In the genomic region with DNA sequence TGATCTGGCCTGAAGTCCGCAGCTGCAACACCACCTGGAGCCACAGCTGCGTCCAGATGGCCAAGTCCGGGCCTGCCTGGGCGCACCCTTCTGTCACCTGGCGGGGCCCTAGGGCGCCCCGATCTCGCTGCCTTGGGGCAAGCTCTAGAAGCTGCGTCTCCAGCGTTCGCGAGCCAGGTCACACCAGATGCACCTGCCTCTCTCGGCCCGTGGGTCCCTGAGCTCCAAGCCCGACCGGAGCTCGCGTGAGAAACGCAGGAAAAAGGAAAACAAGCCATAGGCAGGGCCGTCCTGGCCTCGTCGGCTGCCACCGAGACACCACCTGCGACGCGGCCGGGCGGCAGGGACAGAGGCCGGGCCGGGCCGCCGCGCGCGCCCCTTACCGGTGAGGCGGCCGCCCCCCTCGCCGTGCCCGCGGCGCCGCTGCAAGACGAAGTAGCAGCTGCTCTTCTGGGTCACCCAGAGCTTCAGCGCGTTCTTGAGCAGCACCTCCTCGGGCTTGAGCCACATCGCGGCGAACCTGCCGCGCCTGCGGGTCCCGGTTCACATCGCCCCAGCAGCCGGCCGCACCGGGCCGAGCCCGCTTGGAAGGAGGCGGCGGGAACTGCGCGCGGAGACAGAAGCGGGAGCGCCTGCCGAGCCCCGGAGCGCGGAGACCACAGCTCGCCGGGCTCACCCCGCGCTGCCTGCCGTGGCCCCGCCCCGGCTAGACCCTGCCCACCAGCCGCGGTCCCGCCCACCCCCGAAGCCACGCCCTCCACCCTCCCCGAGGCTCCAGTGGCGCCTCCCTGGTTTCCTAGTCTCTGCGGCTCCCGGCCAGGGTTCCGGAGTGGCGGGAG, we compare ENCODE assay signal across 8 mouse cellular contexts. TPM values are rescaled to one million over a fixed set of nuclear protein-coding genes. Genes with fewer than 3 reads are reported as not detected.
A peak's percentile ranks its signal among the peaks of the same experiment; 100 is the strongest.
DNase-seq lines count a peak whose midpoint lies in the region; ATAC-seq lines count a peak whose summit lies in the region.

A gene (minus strand): TSS at position 699 of the 839 bp plus-strand sequence.

- ATAC-seq in megakaryocyte progenitor cell, adult 5-6 weeks (replicated peaks; ENCODE audit: poor library complexity) = peak; percentile 70

- peak; percentile 84 to 85 for DNase-seq in adrenal gland, adult 18-20 months (ENCODE audit: low spot score in 2 of 2)
- peak; percentile 87 for DNase-seq in embryo, embryonic 10 days (ENCODE audit: low spot score)
- peak; percentile 93 for DNase-seq in gastrocnemius, postnatal 10 days
- peak; percentile 82 for DNase-seq in induced T-regulatory cell, adult 2 months (ENCODE audit: low read depth)
- peak; percentile 74 to 92 for DNase-seq in left cerebral cortex, postnatal 10 days (ENCODE audit: extremely low spot score in 1 of 2, low spot score in 2 of 2)
- DNase-seq in right cerebral cortex, postnatal 14 days = peak; percentile 85
- DNase-seq in urinary bladder, postnatal 25 days (ENCODE audit: low spot score) = peak; percentile 83

- intact Hi-C loops in left cerebral cortex, postnatal 10 days (cut with DNase I) = no loop called here

RNA-seq across cellular contexts. Expression of the gene that starts here (rescaled TPM):
- 10 to 100 TPM in 1 of 2 experiments, 1 to 10 TPM in 1; 7.6 to 14.6 TPM for total RNA-seq in adrenal gland, adult 18-20 months (2021)
- total RNA-seq in gastrocnemius, postnatal 10 days (2021) = 10 to 100 TPM in 1 of 2 experiments, 1 to 10 TPM in 1; 10.0 to 13.0 TPM
- total RNA-seq in left cerebral cortex, postnatal 10 days (2021) = 10 to 100 TPM; 17.7 to 19.2 TPM
- 27.7 and 29.1 TPM in 2 replicates for total RNA-seq in megakaryocyte progenitor cell, adult 5-6 weeks (2015)
- 13.0 and 15.9 TPM in 2 replicates for total RNA-seq in megakaryocyte progenitor cell, adult 5-6 weeks (2017)

Comparison
In these comparisons a context has a peak if more than half of its experiments do, and no peak if none do; other contexts are left out.
1. Peak in every context shown above with its lines: DNase-seq and ATAC-seq.